Mouse (Mus musculus) lung, embryonic 14.5 days (tissue): ENCODE data around the gene Cfb. TPM values are rescaled to one million over a fixed set of nuclear protein-coding genes. Genes with fewer than 3 reads are reported as not detected.

Experiments used
- ATAC-seq: fragments of 200-750 bp; cut with Nextera tagmentation; 2 replicates; pipeline ENCODE4 v1.8.0; 2017; ENCODE audit warnings: mild to moderate bottlenecking, moderate TSS enrichment, moderate library complexity; ENCODE audit not compliant: insufficient read depth
- DNase-seq: peaks from one replicate; pipeline ENCODE4 v3.0.0-alpha.2; 2015
- H3K27ac ChIP-seq: fragments of 300-500 bp; sonication (generic); 2 replicates; pipeline ENCODE4 v1.5.1; 2014; ENCODE audit warnings: low read depth, mild to moderate bottlenecking, moderate library complexity
- H3K27me3 ChIP-seq: fragments of 300-500 bp; sonication (generic); 2 replicates; pipeline ENCODE4 v1.6.1; 2014; ENCODE audit warnings: low read length, control low read depth; ENCODE audit not compliant: insufficient read depth
- H3K36me3 ChIP-seq: fragments of 300-500 bp; sonication (generic); 2 replicates; pipeline ENCODE4 v1.6.1; 2014; ENCODE audit warnings: control low read depth; ENCODE audit not compliant: insufficient read depth
- H3K4me1 ChIP-seq: fragments of 300-500 bp; sonication (generic); 2 replicates; pipeline ENCODE4 v1.6.1; 2014; ENCODE audit warnings: antibody characterized with exemption, control low read depth; ENCODE audit not compliant: insufficient read depth
- H3K4me2 ChIP-seq: fragments of 300-500 bp; sonication (generic); 2 replicates; pipeline ENCODE4 v1.6.1; 2014; ENCODE audit warnings: mild to moderate bottlenecking
- H3K4me3 ChIP-seq: fragments of 300-500 bp; sonication (generic); 2 replicates; pipeline ENCODE4 v1.5.1; 2014; ENCODE audit warnings: low read depth, low read length
- H3K9ac ChIP-seq: fragments of 300-500 bp; sonication (generic); 2 replicates; pipeline ENCODE4 v1.6.1; 2014
- H3K9me3 ChIP-seq: fragments of 300-500 bp; sonication (generic); 2 replicates; pipeline ENCODE4 v1.6.1; 2016; ENCODE audit warnings: low read depth, low read length, control low read depth
- CTCF ChIP-seq: IDR thresholded peaks from 2 replicates; pipeline ENCODE4 v1.5.1; 2016; ENCODE audit warnings: antibody characterized with exemption, low read depth
- WGBS: fragments of 180-500 bp; shearing (Covaris S2); extraction: QIAGEN DNeasy Blood & Tissue Kit; methylation state at CpG from one replicate; pipeline ENCODE4 v1.1.7; 2014; 5-methylcytosine and 5-hydroxymethylcytosine counted together
- polyA plus RNA-seq: library from polyadenylated mRNA; unstranded; fragments of >200 nt; fragmentation: Nextera tagmentation; extraction: Ambion mirVana; gene quantifications from 2 replicates; pipeline ENCODE4 v1.2.1, GENCODE M21; 2014

Gene Cfb
- polyA plus RNA-seq, 1 experiment from 2014 or later = 1.8 TPM

GRCm38 (mm10) chr17:34885615-34886014 lies 23.3 kb upstream of the Cfb start:
- no peaks in the 10 kb centered on the region for H3K36me3 ChIP-seq
- no peak overlapping the region for H3K4me3 ChIP-seq
- no peak for DNase-seq
- H3K9ac ChIP-seq = no peak overlapping the region
- H3K4me1 ChIP-seq = no peaks in the 10 kb centered on the region
- no peak for TF ChIP-seq CTCF
- H3K27me3 ChIP-seq = no peaks in the 10 kb centered on the region
- ATAC-seq = no peak
- no peaks in the 10 kb centered on the region for H3K9me3 ChIP-seq
- 58% methylated on average over 3 of the region's 3 CpGs for WGBS
- no peak overlapping the region for H3K27ac ChIP-seq
- no peak overlapping the region for H3K4me2 ChIP-seq

DNA sequence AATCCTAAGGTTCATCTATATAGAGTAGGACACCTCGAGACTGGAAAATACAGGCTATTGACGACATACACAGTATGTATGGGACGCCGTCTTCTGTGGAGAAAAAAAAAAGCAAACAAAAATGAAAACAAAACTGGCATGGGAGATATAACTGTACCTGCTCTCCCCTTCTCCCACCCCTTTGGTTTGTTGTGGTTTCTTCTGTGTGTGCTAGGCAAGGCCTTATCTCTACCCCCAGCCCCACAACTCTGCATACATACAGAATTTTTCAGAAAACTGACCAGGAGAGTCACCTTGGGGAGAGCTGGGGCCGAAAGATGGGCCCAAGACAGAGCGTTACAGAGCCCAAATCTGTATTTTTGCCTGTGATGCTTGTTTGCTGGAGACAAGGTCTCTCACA lies 22.4 kb upstream of the Cfb start:
- DNase-seq (no peak), ATAC-seq (no peak)
- Histone ChIP-seq H3K9ac (no peak overlapping the region), H3K4me1 (no peaks in the 10 kb centered on the region), H3K36me3 (no peaks in the 10 kb centered on the region), H3K27me3 (no peaks in the 10 kb centered on the region), H3K4me3 (no peak overlapping the region), H3K9me3 (no peaks in the 10 kb centered on the region), H3K27ac (no peak overlapping the region), H3K4me2 (no peak overlapping the region)
- WGBS = 82% methylated on average over 6 of the region's 6 CpGs
- no peak for TF ChIP-seq CTCF

GRCm38 (mm10) chr17:34883332-34883731 lies 21.0 kb upstream of the Cfb start:
- H3K36me3 ChIP-seq = no peaks in the 10 kb centered on the region
- no peak overlapping the region for H3K4me2 ChIP-seq
- no peak overlapping the region for H3K9ac ChIP-seq
- 56% methylated on average over 3 of the region's 3 CpGs for WGBS
- H3K9me3 ChIP-seq = no peaks in the 10 kb centered on the region
- DNase-seq (no peak), ATAC-seq (no peak)
- no peaks in the 10 kb centered on the region for H3K4me1 ChIP-seq
- no peak overlapping the region for H3K4me3 ChIP-seq
- H3K27me3 ChIP-seq = no peaks in the 10 kb centered on the region
- no peak for TF ChIP-seq CTCF
- H3K27ac ChIP-seq = no peak overlapping the region

GRCm38 (mm10) chr17:34881683-34882310 lies 19.5 kb upstream of the Cfb start, which contains the start of gene Gm20547:
TSS of gene Gm20547 (minus strand) at chr17:34882042.
- Histone ChIP-seq H3K4me3 (no peak within 1 kb of the TSS), H3K27ac (no peak within 1 kb of the TSS), H3K9me3 (no peaks in the 10 kb centered on the region), H3K4me1 (no peaks in the 10 kb centered on the region), H3K4me2 (0 out of 2 replicates have a peak within 1 kb of the TSS, but pooled peaks have one; percentile 31), H3K36me3 (no peaks in the 10 kb centered on the region), H3K9ac (no peak within 1 kb of the TSS), H3K27me3 (no peaks in the 10 kb centered on the region)
- ATAC-seq = no peak
- DNase-seq = peak; percentile 20
- TF ChIP-seq CTCF = no peak
- 9% methylated on average over 15 of the region's 15 CpGs for WGBS

GRCm38 (mm10) chr17:34881166-34881565 lies 18.8 kb upstream of the Cfb start:
- no peak for DNase-seq
- no peaks in the 10 kb centered on the region for H3K4me1 ChIP-seq
- no peak for TF ChIP-seq CTCF
- no peaks in the 10 kb centered on the region for H3K9me3 ChIP-seq
- H3K27me3 ChIP-seq = no peaks in the 10 kb centered on the region
- no peaks in the 10 kb centered on the region for H3K36me3 ChIP-seq
- no peak overlapping the region for H3K4me2 ChIP-seq
- H3K9ac ChIP-seq = no peak overlapping the region
- ATAC-seq = no peak
- H3K27ac ChIP-seq = no peak overlapping the region
- H3K4me3 ChIP-seq = no peak overlapping the region

DNA sequence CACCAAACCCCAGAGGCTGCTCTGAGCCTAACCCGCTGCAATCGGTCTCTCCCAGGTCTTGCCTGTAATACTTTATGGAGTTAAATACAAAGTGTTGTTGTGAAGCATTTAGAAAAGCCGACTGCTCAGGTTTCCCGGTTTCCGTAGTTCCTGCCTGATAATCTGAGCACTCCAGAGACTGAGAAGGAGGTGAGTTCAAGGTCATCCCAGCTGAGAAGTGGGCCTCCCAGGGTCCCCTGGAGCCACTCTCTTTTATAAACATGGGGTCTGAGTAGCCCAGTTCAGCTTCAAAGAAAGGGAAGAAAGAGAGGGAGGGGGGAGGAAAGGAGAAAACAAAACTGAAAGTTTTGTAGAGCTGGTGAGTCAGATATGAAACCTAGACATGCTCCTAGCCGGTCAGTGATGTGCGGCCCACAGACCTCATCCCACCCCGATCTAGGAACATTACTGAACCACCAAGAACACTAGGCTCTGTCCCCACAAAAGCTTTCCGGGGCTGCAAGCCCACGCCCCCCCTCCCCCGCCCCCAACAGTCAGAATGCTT lies 17.1 kb upstream of the Cfb start, which contains the start of gene Zbtb12:
Gene Zbtb12 (plus strand): TSS at position 148 of the 544 bp plus-strand sequence.
- WGBS = 47% methylated on average over 11 of the region's 11 CpGs
- ATAC-seq = no peak

DNA sequence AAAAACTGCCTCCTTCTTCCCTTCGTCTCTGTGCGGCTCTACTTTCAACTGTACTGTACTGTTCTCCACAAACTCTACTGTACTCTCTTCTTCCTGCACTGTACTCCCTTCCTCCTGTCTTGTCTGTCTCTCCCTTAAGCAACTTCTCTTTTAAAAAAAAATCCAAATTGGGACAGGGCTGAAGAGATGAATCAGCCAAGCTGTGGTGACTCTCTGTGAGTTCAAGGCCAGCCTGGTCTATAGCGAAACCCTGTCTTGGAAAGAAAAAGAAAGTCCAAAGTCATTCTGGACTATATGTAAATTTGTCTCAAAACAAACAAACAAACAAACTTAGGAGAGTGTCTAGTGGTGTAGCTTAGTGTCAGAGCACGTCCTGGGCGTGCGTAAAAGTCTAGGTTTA lies 12.0 kb upstream of the Cfb start:
- DNase-seq (no peak), ATAC-seq (no peak)
- Histone ChIP-seq H3K4me2 (no peak overlapping the region), H3K27ac (no peak overlapping the region), H3K27me3 (no peaks in the 10 kb centered on the region), H3K36me3 (no peaks in the 10 kb centered on the region), H3K9me3 (no peaks in the 10 kb centered on the region), H3K9ac (no peak overlapping the region), H3K4me3 (no peak overlapping the region), H3K4me1 (no peaks in the 10 kb centered on the region)
- WGBS = 74% methylated on average over 6 of the region's 6 CpGs
- TF ChIP-seq CTCF = no peak

More for the DNA sequence above, 17.1 kb upstream of the Cfb start, which contains the start of gene Zbtb12:
- Histone ChIP-seq H3K4me3 (no peak within 1 kb of the TSS), H3K36me3 (no peaks in the 10 kb centered on the region), H3K27me3 (no peaks in the 10 kb centered on the region), H3K4me1 (no peaks in the 10 kb centered on the region), H3K4me2 (no peak within 1 kb of the TSS), H3K9me3 (no peaks in the 10 kb centered on the region), H3K9ac (no peak within 1 kb of the TSS), H3K27ac (no peak within 1 kb of the TSS)
- no peak for TF ChIP-seq CTCF
- DNase-seq = no peak
